Mouse (Mus musculus) kidney, postnatal 0 days (tissue): ENCODE measurements around the gene Snx14. TPM values are rescaled to one million over a fixed set of nuclear protein-coding genes. Genes with fewer than 3 reads are reported as not detected.

Experiments used
- ATAC-seq: fragments of 200-750 bp; cut with Nextera tagmentation; replicated peaks from 2 replicates; pipeline ENCODE4 v1.8.0; 2017; ENCODE audit warnings: low read depth, moderate number of reproducible peaks, moderate TSS enrichment, moderate library complexity; ENCODE audit not compliant: low FRiP score
- DNase-seq: peaks from one replicate; pipeline ENCODE4 v3.0.0-alpha.2; 2016; ENCODE audit warnings: low spot score
- H3K27ac ChIP-seq: fragments of 300-500 bp; sonication (generic); 2 replicates; pipeline ENCODE4 v1.5.1; 2014; ENCODE audit warnings: mild to moderate bottlenecking
- H3K27me3 ChIP-seq: fragments of 300-500 bp; sonication (generic); 2 replicates; pipeline ENCODE4 v1.6.1; 2014; ENCODE audit warnings: low read length, mixed read lengths; ENCODE audit not compliant: insufficient read depth
- H3K36me3 ChIP-seq: fragments of 300-500 bp; sonication (generic); 2 replicates; pipeline ENCODE4 v1.6.1; 2014; ENCODE audit warnings: low read length, mixed read lengths; ENCODE audit not compliant: insufficient read depth
- H3K4me1 ChIP-seq: fragments of 300-500 bp; sonication (generic); replicated peaks from 2 replicates; pipeline ENCODE4 v1.6.1; 2014; ENCODE audit warnings: antibody characterized with exemption, low read length, mixed read lengths; ENCODE audit not compliant: insufficient read depth
- H3K4me2 ChIP-seq: fragments of 300-500 bp; sonication (generic); 2 replicates; pipeline ENCODE4 v1.6.1; 2014; ENCODE audit warnings: mild to moderate bottlenecking, low read length, moderate library complexity, mixed read lengths
- H3K4me3 ChIP-seq: fragments of 300-500 bp; sonication (generic); replicated peaks from 2 replicates; pipeline ENCODE4 v1.5.1; 2014; ENCODE audit warnings: low read depth, low read length
- H3K9ac ChIP-seq: fragments of 300-500 bp; sonication (generic); 2 replicates; pipeline ENCODE4 v1.6.1; 2014; ENCODE audit warnings: low read depth, low read length
- H3K9me3 ChIP-seq: fragments of 300-500 bp; sonication (generic); replicated peaks from 2 replicates; pipeline ENCODE4 v1.6.1; 2016; ENCODE audit warnings: low read length, inconsistent platforms, mixed read lengths
- CTCF ChIP-seq: IDR thresholded peaks from 2 replicates; pipeline ENCODE4 v1.5.1; 2016; ENCODE audit warnings: antibody characterized with exemption, low read depth, mild to moderate bottlenecking, moderate library complexity
- WGBS: fragments of 180-500 bp; shearing (Covaris S2); extraction: QIAGEN DNeasy Blood & Tissue Kit; methylation state at CpG from one replicate; pipeline ENCODE4 v1.1.7; 2014; 5-methylcytosine and 5-hydroxymethylcytosine counted together
- polyA plus RNA-seq: library from polyadenylated mRNA; unstranded; fragments of >200 nt; fragmentation: Nextera tagmentation; extraction: Ambion mirVana; gene quantifications from 2 replicates; pipeline ENCODE4 v1.2.1, GENCODE M21; 2015

Snx14 gene
- polyA plus RNA-seq, 1 experiment from 2014 or later = 20.9 TPM

GRCm38 (mm10) chr9:88437342-88438236 lies 1.2 kb downstream of the Snx14 start:
- H3K4me2 ChIP-seq = peak overlapping the region; percentile 69
- no peaks in the 10 kb centered on the region for H3K27me3 ChIP-seq
- no peaks in the 10 kb centered on the region for H3K9me3 ChIP-seq
- H3K36me3 ChIP-seq = no peaks in the 10 kb centered on the region
- peak; percentile 27 for DNase-seq
- no peaks in the 10 kb centered on the region for H3K4me1 ChIP-seq
- H3K4me3 ChIP-seq = peak overlapping the region; percentile 63
- H3K9ac ChIP-seq = peak overlapping the region; percentile 60
- TF ChIP-seq CTCF = no peak
- 39% methylated on average over 10 of the region's 10 CpGs for WGBS
- ATAC-seq = no peak
- peak overlapping the region; percentile 90; the same call in 1 of the 2 replicates for H3K27ac ChIP-seq

- TF ChIP-seq CTCF = no peak
- Histone ChIP-seq H3K4me3 (no peak overlapping the region), H3K9ac (no peak overlapping the region), H3K4me2 (no peak overlapping the region), H3K36me3 (0 out of 2 replicates have a peak, but pooled peaks cover 10% of the 10 kb centered on the region), H3K27ac (no peak overlapping the region), H3K4me1 (no peaks in the 10 kb centered on the region), H3K27me3 (no peaks in the 10 kb centered on the region), H3K9me3 (no peaks in the 10 kb centered on the region)
- ATAC-seq = no peak
- 84% methylated on average over 2 of the region's 2 CpGs for WGBS
- no peak for DNase-seq
These were observed 14.4 kb downstream of the Snx14 start for GRCm38 (mm10) chr9:88424356-88424755.

DNA sequence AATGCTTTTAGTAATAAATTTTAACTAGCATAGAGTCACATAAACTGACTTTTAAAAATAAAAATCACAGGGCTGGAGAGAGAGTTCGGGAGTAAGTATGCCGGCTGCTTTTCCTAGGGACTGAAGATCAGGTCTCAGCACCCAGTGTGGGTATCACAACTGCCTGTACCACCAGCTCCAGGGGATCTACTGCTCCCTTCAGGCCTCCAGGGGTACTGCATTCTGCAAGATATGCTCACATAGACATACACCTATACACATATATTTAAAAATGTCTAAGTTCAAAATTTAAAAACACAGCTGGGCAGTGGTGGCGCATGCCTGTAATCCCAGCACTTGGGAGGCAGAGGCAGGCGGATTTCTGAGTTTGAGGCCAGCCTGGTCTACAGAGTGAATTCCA lies 16.3 kb downstream of the Snx14 start:
- no peaks in the 10 kb centered on the region for H3K27me3 ChIP-seq
- DNase-seq = no peak
- H3K9me3 ChIP-seq = no peaks in the 10 kb centered on the region
- 0 out of 2 replicates have a peak, but pooled peaks cover 9% of the 10 kb centered on the region for H3K36me3 ChIP-seq
- no peak for ATAC-seq
- 93% methylated on average over 4 of the region's 4 CpGs for WGBS
- H3K4me1 ChIP-seq = no peaks in the 10 kb centered on the region
- H3K4me3 ChIP-seq = no peak overlapping the region
- H3K27ac ChIP-seq = no peak overlapping the region
- no peak overlapping the region for H3K9ac ChIP-seq
- no peak overlapping the region for H3K4me2 ChIP-seq
- TF ChIP-seq CTCF = peak; percentile 2; the same call in 1 of the 2 replicates

- no peak for DNase-seq
These were observed 22.0 kb downstream of the Snx14 start for GRCm38 (mm10) chr9:88416752-88417151.

DNA sequence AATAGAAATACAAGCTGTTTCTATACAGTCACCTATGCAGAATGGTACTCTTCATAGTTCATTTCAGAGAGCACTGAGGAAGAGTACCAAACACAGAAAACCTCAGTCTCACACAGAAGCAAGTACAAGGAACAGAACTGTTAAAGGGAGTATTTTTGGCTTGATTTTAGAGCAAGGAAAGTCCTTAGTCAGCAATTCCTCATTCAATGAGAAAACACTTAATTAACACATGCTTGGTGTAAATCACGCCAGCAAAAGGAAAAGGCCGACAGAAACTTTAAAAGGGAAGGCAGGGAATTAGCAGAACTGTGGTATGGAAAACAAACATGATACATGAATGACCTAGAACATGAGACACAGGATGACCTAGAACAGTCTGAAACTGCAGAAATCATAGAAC lies 28.8 kb downstream of the Snx14 start:
- Histone ChIP-seq H3K27me3 (no peaks in the 10 kb centered on the region), H3K4me2 (no peak overlapping the region), H3K4me1 (no peaks in the 10 kb centered on the region), H3K27ac (no peak overlapping the region), H3K36me3 (0 out of 2 replicates have a peak, but pooled peaks cover 12% of the 10 kb centered on the region), H3K9me3 (no peaks in the 10 kb centered on the region), H3K4me3 (no peak overlapping the region), H3K9ac (no peak overlapping the region)
- no peak for DNase-seq
- no peak for ATAC-seq
- no peak for TF ChIP-seq CTCF
- 79% methylated on average over 2 of the region's 2 CpGs for WGBS

More at GRCm38 (mm10) chr9:88416752-88417151, 22.0 kb downstream of the Snx14 start:
- TF ChIP-seq CTCF = no peak
- no peak overlapping the region for H3K4me2 ChIP-seq
- H3K4me1 ChIP-seq = no peaks in the 10 kb centered on the region
- H3K36me3 ChIP-seq = 0 out of 2 replicates have a peak, but pooled peaks cover 12% of the 10 kb centered on the region
- no peak overlapping the region for H3K4me3 ChIP-seq
- no peak overlapping the region for H3K9ac ChIP-seq
- no peaks in the 10 kb centered on the region for H3K27me3 ChIP-seq
- no peak overlapping the region for H3K27ac ChIP-seq
- H3K9me3 ChIP-seq = no peaks in the 10 kb centered on the region
- 61% methylated on average over 1 of the region's 1 CpGs for WGBS
- no peak for ATAC-seq

GRCm38 (mm10) chr9:88404515-88404914 lies 34.2 kb downstream of the Snx14 start:
- 91% methylated on average over 6 of the region's 6 CpGs for WGBS
- H3K27me3 ChIP-seq = no peaks in the 10 kb centered on the region
- H3K9ac ChIP-seq = no peak overlapping the region
- no peak overlapping the region for H3K4me3 ChIP-seq
- ATAC-seq = no peak
- no peak overlapping the region for H3K4me2 ChIP-seq
- no peak overlapping the region for H3K27ac ChIP-seq
- no peak for DNase-seq
- no peaks in the 10 kb centered on the region for H3K9me3 ChIP-seq
- peaks cover 12% of the 10 kb centered on the region; the same call in 1 of the 2 replicates for H3K36me3 ChIP-seq
- no peaks in the 10 kb centered on the region for H3K4me1 ChIP-seq
- no peak for TF ChIP-seq CTCF
